Mouse (Mus musculus) midbrain, embryonic 12.5 days (tissue): ENCODE measurements around the gene 1700066M21Rik. TPM values are rescaled to one million over a fixed set of nuclear protein-coding genes. Genes with fewer than 3 reads are reported as not detected.

Experiments used
- ATAC-seq: fragments of 200-750 bp; cut with Nextera tagmentation; 2 replicates; pipeline ENCODE4 v1.8.0; 2017; ENCODE audit warnings: low read depth, moderate TSS enrichment, moderate library complexity; ENCODE audit not compliant: low FRiP score
- H3K27ac ChIP-seq: fragments of 300-500 bp; sonication (generic); replicated peaks from 2 replicates; pipeline ENCODE4 v1.5.1; 2016; ENCODE audit warnings: mild to moderate bottlenecking
- H3K27me3 ChIP-seq: fragments of 300-500 bp; sonication (generic); 2 replicates; pipeline ENCODE4 v1.6.1; 2016; ENCODE audit warnings: mild to moderate bottlenecking
- H3K36me3 ChIP-seq: fragments of 300-500 bp; sonication (generic); 2 replicates; pipeline ENCODE4 v1.6.1; 2016
- H3K4me1 ChIP-seq: fragments of 300-500 bp; sonication (generic); 2 replicates; pipeline ENCODE4 v1.6.1; 2016
- H3K4me2 ChIP-seq: fragments of 300-500 bp; sonication (generic); replicated peaks from 2 replicates; pipeline ENCODE4 v1.6.1; 2016; ENCODE audit warnings: mild to moderate bottlenecking, moderate library complexity
- H3K4me3 ChIP-seq: fragments of 300-500 bp; sonication (generic); 2 replicates; pipeline ENCODE4 v1.5.1; 2016; ENCODE audit warnings: mild to moderate bottlenecking
- H3K9ac ChIP-seq: fragments of 300-500 bp; sonication (generic); replicated peaks from 2 replicates; pipeline ENCODE4 v1.6.1; 2016; ENCODE audit warnings: mild to moderate bottlenecking, moderate library complexity
- H3K9me3 ChIP-seq: fragments of 300-500 bp; sonication (generic); 2 replicates; pipeline ENCODE4 v1.6.1; 2016; ENCODE audit warnings: mild to moderate bottlenecking
- WGBS: fragments of 180-500 bp; shearing (Covaris S2); methylation state at CpG from one replicate; pipeline ENCODE4 v1.1.7; 2016; 5-methylcytosine and 5-hydroxymethylcytosine counted together
- polyA plus RNA-seq: library from polyadenylated mRNA; unstranded; fragments of >200 nt; fragmentation: Nextera tagmentation; extraction: Ambion mirVana; gene quantifications from 2 replicates; pipeline ENCODE4 v1.2.1, GENCODE M21; 2016

The 1700066M21Rik gene
- polyA plus RNA-seq, 1 experiment from 2014 or later: 12.5 TPM

GRCm38 (mm10) chr1:57367446-57367845 is 10.0 kb upstream of the 1700066M21Rik start:
- H3K4me1 ChIP-seq: no peaks in the 10 kb centered on the region
- ATAC-seq: no peak

DNA sequence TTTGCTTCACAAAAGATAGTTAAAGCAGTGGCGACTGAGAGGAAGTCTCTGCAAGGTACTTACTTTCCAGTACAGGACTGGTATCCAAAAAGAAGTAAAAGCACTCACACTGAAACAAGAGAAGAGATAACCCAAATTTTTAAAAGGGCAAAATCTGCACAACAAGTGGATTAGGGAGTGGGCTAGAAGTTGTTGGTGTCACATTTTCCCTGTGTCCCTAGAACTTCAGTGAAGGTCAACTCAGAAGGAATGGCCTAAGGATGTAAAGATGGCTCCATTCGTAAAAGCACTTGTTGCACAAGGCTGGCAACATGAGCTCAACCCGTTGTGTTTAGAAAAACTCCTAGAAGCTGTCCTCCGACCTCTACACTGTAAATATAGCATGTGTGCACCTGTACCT is 8.3 kb upstream of the 1700066M21Rik start:
- no peaks in the 10 kb centered on the region for H3K36me3 ChIP-seq
- no peak for ATAC-seq
- H3K27me3 ChIP-seq: no peaks in the 10 kb centered on the region
- no peaks in the 10 kb centered on the region for H3K9me3 ChIP-seq
- no peak overlapping the region for H3K4me2 ChIP-seq
- H3K4me3 ChIP-seq: no peak overlapping the region
- H3K27ac ChIP-seq: no peak overlapping the region
- no peak overlapping the region for H3K9ac ChIP-seq
- 89% methylated on average over 4 of the region's 4 CpGs for WGBS
- no peaks in the 10 kb centered on the region for H3K4me1 ChIP-seq

More at GRCm38 (mm10) chr1:57367446-57367845, 10.0 kb upstream of the 1700066M21Rik start:
- Histone ChIP-seq H3K9me3 (no peaks in the 10 kb centered on the region), H3K27ac (no peak overlapping the region), H3K9ac (no peak overlapping the region), H3K36me3 (no peaks in the 10 kb centered on the region), H3K4me2 (no peak overlapping the region), H3K4me3 (no peak overlapping the region), H3K27me3 (no peaks in the 10 kb centered on the region)
- WGBS: 89% methylated on average over 3 of the region's 3 CpGs

- Histone ChIP-seq H3K9ac (no peak overlapping the region), H3K27me3 (no peaks in the 10 kb centered on the region), H3K4me1 (no peaks in the 10 kb centered on the region), H3K36me3 (no peaks in the 10 kb centered on the region), H3K9me3 (no peaks in the 10 kb centered on the region), H3K27ac (no peak overlapping the region), H3K4me2 (no peak overlapping the region), H3K4me3 (no peak overlapping the region)
- ATAC-seq: no peak
- 89% methylated on average over 4 of the region's 4 CpGs for WGBS
Measured at GRCm38 (mm10) chr1:57370451-57370850, 7.0 kb upstream of the 1700066M21Rik start.

GRCm38 (mm10) chr1:57375276-57375675 is 2.1 kb upstream of the 1700066M21Rik start:
- 94% methylated on average over 2 of the region's 2 CpGs for WGBS
- Histone ChIP-seq H3K36me3 (no peaks in the 10 kb centered on the region), H3K4me3 (no peak overlapping the region), H3K27me3 (no peaks in the 10 kb centered on the region), H3K27ac (no peak overlapping the region), H3K9ac (no peak overlapping the region), H3K4me1 (peaks cover 13% of the 10 kb centered on the region), H3K4me2 (no peak overlapping the region), H3K9me3 (no peaks in the 10 kb centered on the region)
- ATAC-seq: no peak

GRCm38 (mm10) chr1:57376806-57377205 is 614 bp upstream of the 1700066M21Rik start:
- Histone ChIP-seq H3K4me3 (peak overlapping the region; percentile 85), H3K27me3 (no peaks in the 10 kb centered on the region), H3K9me3 (no peaks in the 10 kb centered on the region), H3K27ac (no peak overlapping the region), H3K36me3 (no peaks in the 10 kb centered on the region), H3K4me1 (peaks cover 13% of the 10 kb centered on the region), H3K4me2 (peak overlapping the region; percentile 89), H3K9ac (no peak overlapping the region; the same call in 1 of the 2 replicates)
- ATAC-seq: no peak
- WGBS: 66% methylated on average over 6 of the region's 6 CpGs

DNA sequence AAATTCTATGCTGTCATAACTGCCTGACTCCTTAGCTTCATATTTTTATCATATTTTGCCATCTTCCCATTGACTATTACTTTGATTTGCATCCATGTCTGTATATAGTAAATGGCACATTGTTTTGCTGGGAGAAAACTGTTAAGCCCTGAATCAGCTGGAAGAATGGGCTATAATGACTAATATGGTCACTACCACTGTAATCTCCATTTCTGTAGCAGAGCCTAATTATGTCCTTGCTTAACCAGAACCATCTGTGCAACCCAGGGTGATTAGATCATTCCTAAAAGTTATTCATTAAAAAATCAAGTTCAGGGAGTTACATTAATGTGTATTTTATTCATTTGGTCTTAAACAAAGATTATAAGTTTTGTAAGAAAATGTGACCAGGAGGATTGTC is 9.1 kb downstream of the 1700066M21Rik start:
- H3K9me3 ChIP-seq: no peaks in the 10 kb centered on the region
- no peak for ATAC-seq

DNA sequence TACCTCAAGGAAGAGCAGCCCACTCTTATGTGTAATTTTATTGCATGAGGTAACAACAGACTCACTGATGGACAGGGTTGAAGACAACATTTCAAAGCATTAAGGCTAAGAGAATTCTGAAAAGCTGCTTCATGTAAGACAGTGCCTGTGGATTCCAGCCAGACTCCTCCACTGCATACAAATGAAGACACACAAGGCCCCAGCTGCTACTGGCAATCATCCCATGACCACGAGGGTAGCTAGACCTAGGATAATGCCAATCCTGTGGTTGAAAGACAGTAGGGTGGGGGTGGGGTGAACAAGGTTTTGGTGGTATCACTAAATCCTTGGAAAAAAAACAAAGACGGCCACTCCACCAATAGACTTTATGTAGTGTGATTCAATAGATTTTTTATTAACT is 10.5 kb downstream of the 1700066M21Rik start:
- Histone ChIP-seq H3K36me3 (peaks cover 12% of the 10 kb centered on the region), H3K4me2 (no peak overlapping the region), H3K4me1 (no peaks in the 10 kb centered on the region; the same call in 1 of the 2 replicates), H3K9me3 (no peaks in the 10 kb centered on the region), H3K4me3 (no peak overlapping the region), H3K27me3 (no peaks in the 10 kb centered on the region), H3K9ac (no peak overlapping the region), H3K27ac (no peak overlapping the region)
- 57% methylated on average over 2 of the region's 2 CpGs for WGBS
- ATAC-seq: peak; percentile 78

More for the DNA sequence above, 9.1 kb downstream of the 1700066M21Rik start:
- H3K4me2 ChIP-seq: no peak overlapping the region
- H3K4me1 ChIP-seq: no peaks in the 10 kb centered on the region; the same call in 1 of the 2 replicates
- no peak overlapping the region for H3K9ac ChIP-seq
- H3K27ac ChIP-seq: no peak overlapping the region
- no peaks in the 10 kb centered on the region for H3K27me3 ChIP-seq
- H3K4me3 ChIP-seq: no peak overlapping the region
- H3K36me3 ChIP-seq: peaks cover 9% of the 10 kb centered on the region; the same call in 1 of the 2 replicates

- Histone ChIP-seq H3K4me3 (no peak overlapping the region), H3K9ac (no peak overlapping the region), H3K27me3 (no peaks in the 10 kb centered on the region), H3K27ac (no peak overlapping the region), H3K4me1 (no peaks in the 10 kb centered on the region; the same call in 1 of the 2 replicates), H3K9me3 (no peaks in the 10 kb centered on the region), H3K36me3 (peaks cover 19% of the 10 kb centered on the region), H3K4me2 (no peak overlapping the region)
- 88% methylated on average over 8 of the region's 8 CpGs for WGBS
- ATAC-seq: no peak
Measured at GRCm38 (mm10) chr1:57388402-57389155, 11.2 kb downstream of the 1700066M21Rik start.

- Histone ChIP-seq H3K27me3 (no peaks in the 10 kb centered on the region), H3K9ac (no peak overlapping the region), H3K9me3 (no peaks in the 10 kb centered on the region), H3K4me3 (no peak overlapping the region), H3K36me3 (peaks cover 33% of the 10 kb centered on the region), H3K4me1 (no peaks in the 10 kb centered on the region; the same call in 1 of the 2 replicates), H3K27ac (no peak overlapping the region), H3K4me2 (no peak overlapping the region)
- ATAC-seq: no peak
- WGBS: 89% methylated on average over 4 of the region's 4 CpGs
Measured at GRCm38 (mm10) chr1:57390993-57391790, 13.8 kb downstream of the 1700066M21Rik start.

DNA sequence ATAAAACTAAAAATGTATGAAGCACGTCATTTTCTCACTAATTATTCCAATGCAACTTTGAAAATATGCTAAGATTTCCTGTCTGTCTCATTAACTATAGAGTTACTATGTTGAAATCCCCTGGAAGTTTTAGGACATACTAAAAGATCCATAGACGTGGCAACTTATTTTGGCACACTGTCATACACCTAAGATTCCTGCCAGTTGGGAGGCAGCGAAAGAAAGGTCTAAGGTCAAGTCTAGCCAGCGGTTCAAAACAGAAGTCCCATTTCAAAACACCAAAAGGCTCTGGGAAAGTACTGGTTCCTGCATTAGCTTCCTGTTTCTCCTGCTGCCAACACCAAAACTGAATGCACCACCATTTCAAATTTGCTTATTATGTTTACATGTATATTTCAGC is 15.0 kb downstream of the 1700066M21Rik start:
- Histone ChIP-seq H3K4me2 (no peak overlapping the region), H3K4me1 (no peaks in the 10 kb centered on the region; the same call in 1 of the 2 replicates), H3K27me3 (no peaks in the 10 kb centered on the region), H3K9me3 (no peaks in the 10 kb centered on the region), H3K4me3 (no peak overlapping the region), H3K27ac (no peak overlapping the region), H3K36me3 (peaks cover 41% of the 10 kb centered on the region), H3K9ac (no peak overlapping the region)
- 90% methylated on average over 4 of the region's 4 CpGs for WGBS
- ATAC-seq: no peak

GRCm38 (mm10) chr1:57394051-57394450 is 16.6 kb downstream of the 1700066M21Rik start:
- Histone ChIP-seq H3K4me2 (no peak overlapping the region), H3K27me3 (no peaks in the 10 kb centered on the region), H3K9me3 (no peaks in the 10 kb centered on the region), H3K4me1 (no peaks in the 10 kb centered on the region), H3K9ac (no peak overlapping the region), H3K4me3 (no peak overlapping the region), H3K36me3 (peaks cover 48% of the 10 kb centered on the region), H3K27ac (no peak overlapping the region)
- 72% methylated on average over 3 of the region's 3 CpGs for WGBS
- ATAC-seq: no peak

GRCm38 (mm10) chr1:57400321-57400720 is 22.9 kb downstream of the 1700066M21Rik start:
- Histone ChIP-seq H3K4me2 (no peak overlapping the region), H3K4me3 (no peak overlapping the region), H3K36me3 (peaks cover 32% of the 10 kb centered on the region), H3K4me1 (no peaks in the 10 kb centered on the region), H3K9me3 (no peaks in the 10 kb centered on the region), H3K9ac (no peak overlapping the region), H3K27me3 (no peaks in the 10 kb centered on the region), H3K27ac (no peak overlapping the region)
- no peak for ATAC-seq
- WGBS: 92% methylated on average over 2 of the region's 2 CpGs
